Mouse (Mus musculus): Measurements from ENCODE around the gene Cdc34.

GRCm38 (mm10) chr10:79736706-79737105, 54.7 kb downstream of the Cdc34 start:
- TF ChIP-seq CTCF (IDR thresholded peaks at IDR 0.05; ENCODE audit: insufficient read depth, low read length), result no peak
- no peak for TF ChIP-seq POLR2A (IDR thresholded peaks at IDR 0.05; ENCODE audit: borderline replicate concordance, extremely low read depth, low read depth, low read length)
